Mouse (Mus musculus) heart, embryonic 16.5 days (tissue): Measurements from ENCODE around the gene Mns1. TPM values are rescaled to one million over a fixed set of nuclear protein-coding genes. Genes with fewer than 3 reads are reported as not detected.

Experiments used
- ATAC-seq: fragments of 200-750 bp; cut with Nextera tagmentation; replicated peaks from 2 replicates; pipeline ENCODE4 v1.8.0; 2017; ENCODE audit warnings: moderate number of reproducible peaks; ENCODE audit not compliant: insufficient read depth, low FRiP score; ENCODE audit errors: extremely low read depth
- H3K27ac ChIP-seq: fragments of 300-500 bp; sonication (generic); 2 replicates; pipeline ENCODE4 v1.5.1; 2014; ENCODE audit warnings: mild to moderate bottlenecking, low read length, control low read depth, moderate library complexity
- H3K27me3 ChIP-seq: fragments of 300-500 bp; sonication (generic); 2 replicates; pipeline ENCODE4 v1.6.1; 2014; ENCODE audit warnings: low read length, mixed read lengths; ENCODE audit not compliant: control insufficient read depth, insufficient read depth
- H3K36me3 ChIP-seq: fragments of 300-500 bp; sonication (generic); 2 replicates; pipeline ENCODE4 v1.6.1; 2014; ENCODE audit not compliant: control insufficient read depth, insufficient read depth
- H3K4me1 ChIP-seq: fragments of 300-500 bp; sonication (generic); 2 replicates; pipeline ENCODE4 v1.6.1; 2014; ENCODE audit warnings: low read length, mixed read lengths; ENCODE audit not compliant: control insufficient read depth, insufficient read depth
- H3K4me2 ChIP-seq: fragments of 300-500 bp; sonication (generic); 2 replicates; pipeline ENCODE4 v1.6.1; 2014; ENCODE audit warnings: low read depth, mild to moderate bottlenecking, control low read depth, low read length
- H3K4me3 ChIP-seq: fragments of 300-500 bp; sonication (generic); 2 replicates; pipeline ENCODE4 v1.5.1; 2014; ENCODE audit warnings: mild to moderate bottlenecking, control low read depth, low read length
- H3K9ac ChIP-seq: fragments of 300-500 bp; sonication (generic); 2 replicates; pipeline ENCODE4 v1.6.1; 2014; ENCODE audit warnings: low read length, control low read depth
- H3K9me3 ChIP-seq: fragments of 300-500 bp; sonication (generic); replicated peaks from 2 replicates; pipeline ENCODE4 v1.6.1; 2016; ENCODE audit warnings: low read length; ENCODE audit not compliant: control insufficient read depth
- WGBS: fragments of 180-500 bp; shearing (Covaris S2); extraction: QIAGEN DNeasy Blood & Tissue Kit; methylation state at CpG from one replicate; pipeline ENCODE4 v1.1.7; 2014; 5-methylcytosine and 5-hydroxymethylcytosine counted together
- polyA plus RNA-seq: library from polyadenylated mRNA; unstranded; fragments of >200 nt; fragmentation: Nextera tagmentation; extraction: Ambion mirVana; gene quantifications from 2 replicates; pipeline ENCODE4 v1.2.1, GENCODE M21; 2015

Gene Mns1
- polyA plus RNA-seq, 1 experiment from 2014 or later, result 25.2 TPM

DNA sequence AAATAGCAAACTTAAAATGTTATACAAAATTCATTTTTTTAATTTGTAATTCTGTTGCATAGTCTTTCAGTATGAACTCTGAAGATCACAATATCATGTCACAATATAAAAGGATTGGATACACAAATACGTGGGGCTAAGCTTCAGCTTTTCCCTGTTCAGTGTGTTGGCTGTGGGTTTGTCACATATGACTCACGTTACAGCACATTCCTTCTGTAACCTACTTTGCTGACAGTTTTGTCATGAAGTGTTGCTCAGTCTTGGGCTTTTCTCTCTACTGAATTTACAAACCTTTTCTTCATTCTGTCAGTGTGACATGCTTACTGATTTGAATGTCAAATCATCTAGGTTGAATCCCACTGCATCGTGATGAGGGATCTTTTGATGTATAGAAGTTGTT is 21.9 kb downstream of the Mns1 start:
- no peak overlapping the region for H3K4me3 ChIP-seq
- no peak overlapping the region for H3K9ac ChIP-seq
- ATAC-seq, result no peak
- peaks cover 3% of the 10 kb centered on the region; the same call in 1 of the 2 replicates for H3K36me3 ChIP-seq
- no peaks in the 10 kb centered on the region for H3K4me1 ChIP-seq
- no peaks in the 10 kb centered on the region for H3K27me3 ChIP-seq
- no peak overlapping the region for H3K4me2 ChIP-seq
- H3K27ac ChIP-seq, result no peak overlapping the region
- whole genome bisulfite sequencing, result 86% methylated on average over 3 of the region's 3 CpGs
- H3K9me3 ChIP-seq, result no peaks in the 10 kb centered on the region

- Histone ChIP-seq H3K9ac (no peak overlapping the region), H3K27ac (no peak overlapping the region), H3K9me3 (no peaks in the 10 kb centered on the region), H3K4me3 (no peak overlapping the region), H3K36me3 (peaks cover 3% of the 10 kb centered on the region; the same call in 1 of the 2 replicates), H3K4me2 (no peak overlapping the region), H3K27me3 (no peaks in the 10 kb centered on the region), H3K4me1 (no peaks in the 10 kb centered on the region)
- ATAC-seq, result no peak
- 73% methylated on average over 3 of the region's 3 CpGs for WGBS
Observed at GRCm38 (mm10) chr9:72460767-72461166, 23.0 kb downstream of the Mns1 start.

DNA sequence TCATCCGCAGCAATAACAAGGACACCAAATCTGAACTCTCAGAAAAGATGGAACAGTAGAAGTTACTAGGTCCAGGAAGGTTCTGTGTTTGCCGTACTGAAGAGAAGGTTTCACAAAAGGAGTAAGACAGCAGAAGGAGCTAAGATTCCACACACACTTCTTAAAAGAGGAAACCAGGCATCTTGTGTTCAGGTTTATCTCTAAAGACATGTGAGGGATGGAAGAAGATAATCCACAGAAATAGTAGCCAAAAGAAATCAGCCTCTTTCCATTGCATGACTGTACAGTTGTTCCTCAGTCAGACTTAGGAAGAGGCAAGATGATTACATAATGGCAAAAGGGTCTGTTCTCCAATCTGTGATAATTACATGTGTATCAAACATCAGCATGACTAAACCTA is 24.6 kb downstream of the Mns1 start:
- no peak overlapping the region for H3K9ac ChIP-seq
- H3K9me3 ChIP-seq, result no peaks in the 10 kb centered on the region
- no peak overlapping the region for H3K27ac ChIP-seq
- H3K4me3 ChIP-seq, result no peak overlapping the region
- no peak overlapping the region for H3K4me2 ChIP-seq
- H3K4me1 ChIP-seq, result no peaks in the 10 kb centered on the region
- H3K36me3 ChIP-seq, result no peaks in the 10 kb centered on the region
- ATAC-seq, result no peak
- 89% methylated on average over 2 of the region's 2 CpGs for WGBS
- H3K27me3 ChIP-seq, result no peaks in the 10 kb centered on the region

DNA sequence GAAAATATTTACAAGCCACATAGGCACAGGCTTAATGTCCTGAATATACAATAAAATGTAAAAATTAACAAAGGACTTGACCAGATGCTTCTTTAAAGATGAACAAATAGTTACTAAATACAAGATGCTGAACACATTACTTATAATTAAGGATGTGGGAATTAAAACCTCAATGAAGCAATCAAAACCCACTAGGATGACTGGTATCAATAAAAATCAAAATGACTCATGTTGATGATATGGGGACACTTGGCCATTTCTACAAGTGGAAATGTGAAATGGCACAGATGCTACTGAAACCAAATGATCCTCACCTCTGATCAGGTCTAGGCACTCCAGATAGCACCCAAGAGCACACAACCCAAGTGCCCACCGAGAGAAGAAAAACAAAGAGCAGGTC is 27.0 kb downstream of the Mns1 start:
- WGBS, result 94% methylated on average over 1 of the region's 1 CpGs
- Histone ChIP-seq H3K36me3 (no peaks in the 10 kb centered on the region), H3K27me3 (no peaks in the 10 kb centered on the region), H3K9ac (no peak overlapping the region), H3K4me1 (no peaks in the 10 kb centered on the region), H3K27ac (no peak overlapping the region), H3K4me2 (no peak overlapping the region), H3K9me3 (no peaks in the 10 kb centered on the region), H3K4me3 (no peak overlapping the region)
- ATAC-seq, result no peak

DNA sequence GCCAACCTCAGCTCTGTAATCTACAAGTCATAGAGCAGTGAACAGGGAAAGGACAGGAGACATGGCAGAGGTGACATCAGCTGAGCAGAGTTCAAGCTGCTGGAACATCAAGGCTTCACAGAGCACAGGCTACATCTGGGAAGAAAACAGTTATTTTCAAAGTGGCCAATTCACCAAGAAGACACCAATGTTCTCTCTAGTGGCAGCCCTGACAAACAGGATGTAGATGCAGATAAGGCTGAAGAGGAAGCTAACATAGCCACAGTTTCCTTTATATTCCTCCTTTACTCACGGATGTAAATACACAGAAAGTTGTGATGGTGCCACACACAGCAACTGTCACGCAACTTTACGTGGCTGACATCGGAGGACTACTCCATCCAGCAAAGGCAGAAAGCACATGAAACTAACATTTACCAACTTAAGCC is 28.0 kb downstream of the Mns1 start:
- 68% methylated on average over 4 of the region's 4 CpGs for WGBS
- H3K4me2 ChIP-seq, result no peak overlapping the region
- H3K27ac ChIP-seq, result no peak overlapping the region
- H3K9ac ChIP-seq, result no peak overlapping the region
- ATAC-seq, result peak; percentile 49; the same call in 1 of the 2 replicates
- H3K4me3 ChIP-seq, result no peak overlapping the region
- H3K9me3 ChIP-seq, result no peaks in the 10 kb centered on the region
- no peaks in the 10 kb centered on the region for H3K36me3 ChIP-seq
- H3K27me3 ChIP-seq, result no peaks in the 10 kb centered on the region
- no peaks in the 10 kb centered on the region for H3K4me1 ChIP-seq

DNA sequence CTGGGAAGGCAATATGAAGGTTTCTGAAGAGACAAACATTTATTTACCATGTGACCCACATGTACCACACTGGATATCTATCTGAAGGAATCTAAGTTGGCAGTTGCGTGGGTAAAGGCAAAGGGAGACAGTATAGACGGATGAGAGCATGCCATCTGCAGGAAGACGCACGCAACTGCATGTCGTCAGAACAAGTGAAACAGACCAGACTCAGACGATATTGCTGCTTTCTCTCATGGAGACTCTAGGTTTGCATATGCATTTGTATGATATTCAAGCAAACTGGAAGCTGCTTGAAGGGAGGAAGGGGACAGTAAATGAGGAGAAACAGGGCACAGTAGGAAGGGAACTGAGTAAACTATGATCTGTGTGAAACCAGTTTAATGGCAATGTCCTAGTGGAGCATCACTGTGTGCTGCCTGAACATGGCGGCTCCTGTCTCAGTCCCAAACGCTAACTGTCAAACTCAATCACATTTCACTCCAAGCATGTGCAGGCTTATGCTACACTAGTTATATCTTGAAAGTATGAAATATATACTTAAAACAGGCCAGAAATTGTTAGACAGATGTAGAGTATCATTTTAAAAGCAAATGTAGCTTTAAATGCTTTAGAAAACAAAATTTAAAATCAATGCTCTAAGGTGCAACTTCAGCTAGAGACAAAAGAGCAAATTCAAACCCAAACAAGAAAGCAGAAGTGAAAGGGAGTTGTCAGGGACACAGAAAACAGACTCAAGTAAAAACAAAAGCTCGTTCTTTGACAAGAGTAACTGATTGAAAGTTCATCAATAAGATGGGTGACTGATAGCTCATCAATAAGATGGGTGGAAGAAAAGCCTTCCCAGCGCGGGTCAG is 30.0 kb downstream of the Mns1 start:
- Histone ChIP-seq H3K4me2 (no peak overlapping the region), H3K27me3 (no peaks in the 10 kb centered on the region), H3K27ac (no peak overlapping the region), H3K4me1 (no peaks in the 10 kb centered on the region), H3K4me3 (no peak overlapping the region), H3K9me3 (no peaks in the 10 kb centered on the region), H3K36me3 (no peaks in the 10 kb centered on the region), H3K9ac (no peak overlapping the region)
- WGBS, result 54% methylated on average over 11 of the region's 11 CpGs
- ATAC-seq, result no peak

DNA sequence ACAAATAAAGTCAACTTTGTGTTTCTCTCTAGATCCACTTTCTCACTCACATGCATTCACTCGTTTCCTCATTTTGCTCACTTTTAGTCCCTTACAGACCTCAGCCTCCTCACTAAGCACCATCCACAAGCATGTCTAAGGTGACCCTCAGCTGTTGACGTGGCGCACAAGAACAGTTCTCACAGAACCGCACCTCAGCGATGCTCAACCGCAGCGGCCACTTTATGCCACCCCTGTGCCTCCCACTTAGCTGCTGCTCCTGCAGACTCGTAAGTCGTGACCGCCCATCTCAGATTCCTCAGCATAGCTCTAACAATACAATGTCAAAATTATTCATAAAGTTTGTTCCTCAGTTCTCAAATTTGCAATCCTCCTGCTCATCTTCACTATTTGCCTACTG is 30.8 kb downstream of the Mns1 start:
- Histone ChIP-seq H3K27me3 (no peaks in the 10 kb centered on the region), H3K9me3 (no peaks in the 10 kb centered on the region), H3K4me2 (no peak overlapping the region), H3K4me3 (no peak overlapping the region), H3K9ac (no peak overlapping the region), H3K4me1 (no peaks in the 10 kb centered on the region), H3K36me3 (0 out of 2 replicates have a peak, but pooled peaks cover 3% of the 10 kb centered on the region), H3K27ac (no peak overlapping the region)
- no peak for ATAC-seq
- WGBS, result 83% methylated on average over 10 of the region's 10 CpGs

- Histone ChIP-seq H3K4me3 (no peak overlapping the region), H3K27me3 (no peaks in the 10 kb centered on the region), H3K9ac (no peak overlapping the region), H3K9me3 (no peaks in the 10 kb centered on the region), H3K36me3 (0 out of 2 replicates have a peak, but pooled peaks cover 3% of the 10 kb centered on the region), H3K4me2 (no peak overlapping the region), H3K27ac (no peak overlapping the region), H3K4me1 (no peaks in the 10 kb centered on the region)
- 87% methylated on average over 1 of the region's 1 CpGs for WGBS
- no peak for ATAC-seq
Observed at GRCm38 (mm10) chr9:72469851-72470250, 32.0 kb downstream of the Mns1 start.

DNA sequence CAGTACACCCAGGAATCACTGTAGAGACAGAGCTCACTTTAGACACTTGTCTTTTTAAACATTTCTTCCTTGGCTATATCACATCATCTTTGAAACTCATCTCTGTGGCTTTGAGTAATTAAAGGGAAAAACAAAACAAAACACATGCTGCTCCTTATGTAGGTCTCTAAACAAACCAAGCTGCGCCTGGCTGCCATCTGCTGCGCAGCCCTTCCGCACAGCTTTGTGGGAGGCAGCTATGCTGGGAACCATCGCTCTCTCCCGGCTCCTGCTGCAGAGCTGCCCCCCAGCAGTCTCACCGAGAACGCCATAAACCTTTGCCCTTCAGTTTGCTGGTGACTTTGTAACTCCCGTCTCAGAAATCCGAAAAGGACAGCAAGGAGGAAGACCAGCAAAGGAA is 37.7 kb downstream of the Mns1 start:
- WGBS, result 89% methylated on average over 9 of the region's 9 CpGs
- ATAC-seq, result no peak
- Histone ChIP-seq H3K4me1 (no peaks in the 10 kb centered on the region), H3K27ac (no peak overlapping the region), H3K9me3 (no peaks in the 10 kb centered on the region), H3K27me3 (no peaks in the 10 kb centered on the region), H3K4me2 (no peak overlapping the region), H3K4me3 (no peak overlapping the region), H3K36me3 (0 out of 2 replicates have a peak, but pooled peaks cover 3% of the 10 kb centered on the region), H3K9ac (no peak overlapping the region)
